9 mouse cellular contexts compared by ENCODE assay signal in genomic region chr6:124782436-124782835, GRCm38 (mm10). TPM values are rescaled to one million over a fixed set of nuclear protein-coding genes. Genes with fewer than 3 reads are reported as not detected.
DNase-seq lines count a peak whose midpoint lies in the region; ATAC-seq lines count a peak whose summit lies in the region.
"Had no signal": no experiment of that assay in that cellular context is flagged by ENCODE, and none has a peak within 500 bp of the region (broad histone marks: within the 10 kb centered on the region; RNA-seq: fewer than 3 reads in every experiment).

No protein-coding gene starts in this region.

- H3K4me2 ChIP-seq in limb, embryonic 12.5 days, result peak overlapping the region; percentile 21; the same call in 1 of the 2 replicates
- H3K4me2 ChIP-seq in neural tube, embryonic 12.5 days (replicated peaks), result peak overlapping the region; percentile 22; the same call in 1 of the 2 replicates
- H3K4me2 ChIP-seq: midbrain, embryonic 12.5 days had no signal

- H3K4me3 ChIP-seq in limb, embryonic 12.5 days (replicated peaks), result 0 out of 2 replicates have a peak overlapping the region, but pooled peaks have one; percentile 8
- H3K4me3 ChIP-seq in neural tube, embryonic 12.5 days, result no peak overlapping the region
- H3K4me3 ChIP-seq: midbrain, embryonic 12.5 days had no signal

- no peaks in the 10 kb centered on the region for H3K36me3 ChIP-seq in limb, embryonic 12.5 days
- H3K36me3 ChIP-seq in neural tube, embryonic 12.5 days, result no peaks in the 10 kb centered on the region
- H3K36me3 ChIP-seq: midbrain, embryonic 12.5 days had no signal

- H3K27ac ChIP-seq in limb, embryonic 12.5 days, result peak overlapping the region; percentile 42; the same call in 1 of the 2 replicates
- H3K27ac ChIP-seq in neural tube, embryonic 12.5 days, result no peak overlapping the region
- H3K27ac ChIP-seq: midbrain, embryonic 12.5 days had no signal

- 20% methylated on average over 6 of the region's 6 CpGs for WGBS in limb, embryonic 12.5 days
- WGBS in neural tube, embryonic 12.5 days, result 30% methylated on average over 6 of the region's 6 CpGs

- peak; percentile 18 for DNase-seq in gastrocnemius, postnatal 10 days
- no peak for DNase-seq in gastrocnemius, postnatal 25 days
- peak; percentile 97 for DNase-seq in R1 (ENCODE audit: low read depth, low spot score)
- peak; percentile 23 to 34 for DNase-seq in heart, adult 9 months (ENCODE audit: low spot score in 2 of 2)
- DNase-seq in layer of hippocampus, postnatal 14 days (ENCODE audit: low spot score in 2 of 2), result no peak
- DNase-seq in left cerebral cortex, adult 18-20 months (ENCODE audit: low spot score in 2 of 2), result no peak

- no peak overlapping the region for H3K9ac ChIP-seq in limb, embryonic 12.5 days (replicated peaks)
- H3K9ac ChIP-seq in neural tube, embryonic 12.5 days, result no peak overlapping the region
- H3K9ac ChIP-seq: midbrain, embryonic 12.5 days had no signal

- ATAC-seq in limb, embryonic 12.5 days (ENCODE audit: insufficient number of reproducible peaks, insufficient read depth, low FRiP score, low TSS enrichment, low read depth), result no peak
- no peak for ATAC-seq in neural tube, embryonic 12.5 days (ENCODE audit: low FRiP score, low read depth)

- H3K27me3 ChIP-seq in limb, embryonic 12.5 days, result peaks cover 15% of the 10 kb centered on the region
- H3K27me3 ChIP-seq in neural tube, embryonic 12.5 days (replicated peaks), result peaks cover 8% of the 10 kb centered on the region

- H3K9me3 ChIP-seq in limb, embryonic 12.5 days, result no peaks in the 10 kb centered on the region
- H3K9me3 ChIP-seq in neural tube, embryonic 12.5 days, result no peaks in the 10 kb centered on the region
- H3K9me3 ChIP-seq: midbrain, embryonic 12.5 days had no signal

- H3K4me1 ChIP-seq in limb, embryonic 12.5 days (replicated peaks), result peaks cover 14% of the 10 kb centered on the region
- peaks cover 12% of the 10 kb centered on the region for H3K4me1 ChIP-seq in neural tube, embryonic 12.5 days

RNA-seq across cellular contexts. Expression of gene Lrrc23, which starts 2.9 kb away (rescaled TPM):
- not detected for total RNA-seq in gastrocnemius, postnatal 10 days (2021)
- total RNA-seq in gastrocnemius, postnatal 25 days (2021), result under 1 TPM in 1 of 2 experiments, not detected in 1; 0.18 TPM
- polyA plus RNA-seq in limb, embryonic 12.5 days (2016; fragmentation: Nextera tagmentation; extraction: Ambion mirVana), result 0.38 and 0.88 TPM in 2 replicates
- polyA plus RNA-seq in neural tube, embryonic 12.5 days (2016; fragmentation: Nextera tagmentation; extraction: Ambion mirVana), result 0.68 and 0.85 TPM in 2 replicates
- total RNA-seq in layer of hippocampus, postnatal 14 days (2021), result 1 to 10 TPM; 1.6 to 3.4 TPM
- 1 to 10 TPM; 1.0 to 1.1 TPM for total RNA-seq in left cerebral cortex, adult 18-20 months (2021)

RNA-seq across cellular contexts. Expression of gene Eno2, which starts 13.0 kb away (rescaled TPM):
- 1 to 10 TPM; 2.9 to 6.5 TPM for total RNA-seq in gastrocnemius, postnatal 10 days (2021)
- 1 to 10 TPM; 2.1 to 3.0 TPM for total RNA-seq in gastrocnemius, postnatal 25 days (2021)
- 4.8 TPM in 2 replicates for polyA plus RNA-seq in limb, embryonic 12.5 days (2016; fragmentation: Nextera tagmentation; extraction: Ambion mirVana)
- polyA plus RNA-seq in neural tube, embryonic 12.5 days (2016; fragmentation: Nextera tagmentation; extraction: Ambion mirVana), result 25.2 and 27.8 TPM in 2 replicates
- total RNA-seq in layer of hippocampus, postnatal 14 days (2021), result 100 to 1,000 TPM; 667 to 671 TPM
- 1,000 to 10,000 TPM; 1,066 to 1,067 TPM for total RNA-seq in left cerebral cortex, adult 18-20 months (2021)

RNA-seq across cellular contexts. Expression of gene Spsb2, which starts 26.0 kb away (rescaled TPM):
- 1 to 10 TPM; 3.5 to 6.5 TPM for total RNA-seq in gastrocnemius, postnatal 10 days (2021)
- 1 to 10 TPM; 2.7 to 3.2 TPM for total RNA-seq in gastrocnemius, postnatal 25 days (2021)
- 8.7 and 9.1 TPM in 2 replicates for polyA plus RNA-seq in limb, embryonic 12.5 days (2016; fragmentation: Nextera tagmentation; extraction: Ambion mirVana)
- 8.2 and 8.5 TPM in 2 replicates for polyA plus RNA-seq in neural tube, embryonic 12.5 days (2016; fragmentation: Nextera tagmentation; extraction: Ambion mirVana)
- total RNA-seq in layer of hippocampus, postnatal 14 days (2021), result 1 to 10 TPM; 5.7 to 6.7 TPM
- total RNA-seq in left cerebral cortex, adult 18-20 months (2021), result 1 to 10 TPM; 4.6 to 5.7 TPM

RNA-seq across cellular contexts. Expression of gene Atn1, which starts 26.1 kb away (rescaled TPM):
- 10 to 100 TPM; 37.6 to 46.7 TPM for total RNA-seq in gastrocnemius, postnatal 10 days (2021)
- 10 to 100 TPM; 31.8 to 32.4 TPM for total RNA-seq in gastrocnemius, postnatal 25 days (2021)
- 17.1 and 17.4 TPM in 2 replicates for polyA plus RNA-seq in limb, embryonic 12.5 days (2016; fragmentation: Nextera tagmentation; extraction: Ambion mirVana)
- 16.8 and 17.4 TPM in 2 replicates for polyA plus RNA-seq in neural tube, embryonic 12.5 days (2016; fragmentation: Nextera tagmentation; extraction: Ambion mirVana)
- total RNA-seq in layer of hippocampus, postnatal 14 days (2021), result 100 to 1,000 TPM; 147 to 149 TPM
- 100 to 1,000 TPM; 158 to 181 TPM for total RNA-seq in left cerebral cortex, adult 18-20 months (2021)

RNA-seq across cellular contexts. Expression of gene Gm45234, which starts 26.6 kb away (rescaled TPM):
- total RNA-seq in gastrocnemius, postnatal 10 days (2021), result not detected
- total RNA-seq in gastrocnemius, postnatal 25 days (2021), result 1 to 10 TPM in 1 of 2 experiments, not detected in 1; 2.2 TPM
- polyA plus RNA-seq in limb, embryonic 12.5 days (2016; fragmentation: Nextera tagmentation; extraction: Ambion mirVana), result not detected in 2 replicates
- not detected in 2 replicates for polyA plus RNA-seq in neural tube, embryonic 12.5 days (2016; fragmentation: Nextera tagmentation; extraction: Ambion mirVana)
- 1 to 10 TPM in 1 of 2 experiments, not detected in 1; 1.3 TPM for total RNA-seq in layer of hippocampus, postnatal 14 days (2021)
- 1 to 10 TPM in 1 of 2 experiments, not detected in 1; 1.4 TPM for total RNA-seq in left cerebral cortex, adult 18-20 months (2021)
- polyA plus RNA-seq: midbrain, embryonic 12.5 days had no signal

Comparison
In these comparisons a context has a peak if more than half of its experiments do, and no peak if none do; other contexts are left out.
1. DNase-seq: peak in gastrocnemius, postnatal 10 days (single experiment), R1 (single experiment) and heart, adult 9 months (2 of 2); none in gastrocnemius, postnatal 25 days (single experiment), layer of hippocampus, postnatal 14 days (0 of 2) and left cerebral cortex, adult 18-20 months (0 of 2).
2. RNA of gene Eno2, which starts 13.0 kb away (total RNA-seq): 1,066 to 1,067 TPM in left cerebral cortex, adult 18-20 months and 667 to 671 TPM in layer of hippocampus, postnatal 14 days; 2.9 to 6.5 TPM in gastrocnemius, postnatal 10 days and 2.1 to 3.0 TPM in gastrocnemius, postnatal 25 days; every median in the first group is over 10 times any median in the second.